Mouse (Mus musculus) c-Kit-positive CD71-positive TER-119-negative erythroid progenitor cells, embryonic 14.5 days (primary cell): ENCODE results near the gene Pias3.
"Not testable (repeated sequence)": the region's sequence is repeated elsewhere in the genome, so short reads cannot be mapped to it uniquely, and the experiment has no call there.

ENCODE experiments used
- DNase-seq: peaks from one replicate; pipeline ENCODE4 v3.0.0-alpha.2; 2013; ENCODE audit warnings: low read depth

Pias3 gene

DNA sequence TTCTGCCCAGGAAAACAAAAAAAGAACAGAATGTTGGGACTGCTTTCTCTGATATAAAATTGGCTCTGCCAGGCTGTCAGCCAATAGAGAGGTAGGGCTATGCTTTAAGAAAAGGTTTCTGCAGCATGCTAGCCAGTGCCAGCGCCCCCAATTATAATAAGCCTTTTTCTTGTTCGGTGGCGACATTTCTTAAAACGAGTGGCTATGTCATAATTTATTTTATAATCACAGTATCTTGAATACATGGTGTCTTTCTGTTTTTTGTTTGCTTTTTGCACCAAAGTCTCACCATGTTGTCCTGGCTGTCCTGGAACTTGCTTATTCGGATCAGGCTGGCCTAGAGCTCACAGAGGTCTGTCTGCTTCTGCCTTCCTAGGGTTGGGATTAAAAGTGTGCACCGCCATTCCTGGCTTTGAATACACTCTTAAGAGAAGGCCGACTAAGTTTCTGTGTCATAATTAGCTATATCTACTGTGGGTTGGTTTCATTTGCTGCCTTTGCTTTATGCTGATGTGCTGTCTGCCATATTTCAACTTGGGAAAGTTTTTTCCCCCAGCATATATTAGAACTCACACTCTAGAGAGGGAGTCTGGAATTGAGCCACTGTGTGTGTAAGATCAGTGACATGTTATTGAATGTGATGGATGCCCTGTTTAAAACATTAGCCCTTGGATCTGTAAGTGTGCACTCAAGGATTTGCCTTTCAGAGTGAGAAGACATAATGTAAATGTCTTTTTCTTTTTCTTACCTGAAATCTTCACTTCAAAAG lies 32.6 kb downstream of the Pias3 start:
- DNase-seq, result no peak

DNA sequence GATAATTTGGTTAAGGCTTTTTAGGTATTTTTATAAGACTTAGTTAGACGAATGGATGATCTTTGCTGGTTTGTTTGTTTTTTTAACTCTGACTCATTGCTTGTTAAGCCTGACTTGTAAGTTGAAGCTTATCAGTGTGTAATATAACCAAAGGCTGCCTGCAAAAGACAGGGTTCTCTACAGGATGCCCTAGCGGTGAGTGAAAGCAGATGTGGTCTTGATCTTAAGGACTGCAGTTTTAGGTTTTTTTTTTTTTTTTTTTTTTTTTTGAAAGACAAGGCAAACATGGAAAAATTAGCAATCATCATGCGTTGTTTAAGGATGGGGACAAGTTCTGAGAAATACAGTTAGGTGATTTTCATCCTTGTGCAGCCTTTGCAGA lies 33.2 kb downstream of the Pias3 start:
- DNase-seq, result no peak

DNA sequence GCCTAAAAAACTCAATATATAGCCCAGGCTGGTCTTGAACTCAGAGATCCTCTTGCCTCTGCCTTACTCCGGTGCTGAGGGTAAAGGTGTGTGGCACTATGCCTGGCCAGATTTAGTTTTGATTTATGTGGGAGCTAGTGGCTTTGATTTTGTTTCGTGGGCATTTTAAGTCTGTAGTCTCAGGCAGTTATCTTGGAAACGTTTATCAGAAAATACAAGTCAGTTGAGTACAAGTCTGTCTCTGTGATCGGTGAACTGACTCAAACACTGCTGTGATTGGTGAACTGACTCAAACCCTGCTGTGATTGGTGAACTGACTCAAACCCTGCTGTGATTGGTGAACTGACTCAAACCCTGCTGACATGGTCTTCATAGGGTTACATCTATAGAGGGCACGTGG lies 34.6 kb downstream of the Pias3 start:
- no peak for DNase-seq

GRCm38 (mm10) chr3:96733984-96734383 lies 37.8 kb downstream of the Pias3 start:
- DNase-seq, result no peak

GRCm38 (mm10) chr3:96735200-96735599 lies 39.0 kb downstream of the Pias3 start:
- no peak for DNase-seq

GRCm38 (mm10) chr3:96737013-96737740 lies 41.0 kb downstream of the Pias3 start:
- no peak for DNase-seq

DNA sequence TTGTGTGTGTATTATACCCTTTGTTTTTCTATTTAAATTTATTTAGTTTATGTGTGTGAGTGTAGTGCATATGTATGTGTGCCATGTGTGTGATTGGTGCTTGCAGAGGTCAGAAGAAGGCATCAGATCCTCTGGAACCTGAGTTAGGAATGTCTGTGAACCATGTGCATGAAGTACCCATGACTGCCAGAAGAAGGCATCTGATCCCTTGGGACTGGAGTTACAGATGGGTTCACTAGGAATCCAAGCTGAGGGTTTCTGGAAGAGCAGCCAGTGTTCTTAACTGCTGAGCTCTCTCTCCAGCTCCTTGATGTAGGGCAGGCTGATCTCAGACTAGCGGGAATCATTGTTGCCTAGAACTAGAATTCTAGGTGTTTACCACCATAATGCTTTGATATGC lies 41.8 kb downstream of the Pias3 start:
- no peak for DNase-seq

GRCm38 (mm10) chr3:96740279-96740678 lies 44.1 kb downstream of the Pias3 start:
- DNase-seq, result not testable (repeated sequence)

DNA sequence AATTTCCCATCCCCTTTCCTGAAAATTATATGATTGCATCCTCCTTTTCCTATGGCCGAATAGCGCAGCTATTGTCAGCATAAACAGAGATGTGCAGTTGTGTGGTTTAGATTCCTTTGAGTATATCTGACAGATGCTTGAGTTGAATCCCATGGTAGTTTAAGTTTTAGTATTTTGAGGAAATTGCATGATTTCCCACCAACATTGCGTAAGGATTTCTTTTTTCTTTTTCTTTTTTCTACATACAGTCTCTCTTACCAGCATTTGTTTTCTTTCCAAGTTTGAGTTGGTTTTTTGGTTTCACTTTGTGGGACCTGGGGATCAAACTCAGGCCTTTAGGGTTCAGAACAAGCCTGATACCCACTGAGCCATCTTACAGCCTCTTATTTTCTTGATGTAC lies 48.2 kb downstream of the Pias3 start:
- no peak for DNase-seq

GRCm38 (mm10) chr3:96746829-96747228 lies 50.6 kb downstream of the Pias3 start:
- no peak for DNase-seq
